In genomic region chr12:15808186-15808800, GRCm38 (mm10) we compare ENCODE assay signal across 15 mouse cellular contexts.
"Had no signal": no experiment of that assay in that cellular context is flagged by ENCODE, and none has a peak within 500 bp of the region (broad histone marks: within the 10 kb centered on the region; RNA-seq: fewer than 3 reads in every experiment).

No protein-coding gene starts in this region.

- H3K4me3 ChIP-seq: left cerebral cortex, adult 2 months; limb, embryonic 15.5 days; liver, embryonic 12.5 days; megakaryocyte, embryonic 14.5 days; midbrain, embryonic 12.5 days had no signal

- H3K27me3 ChIP-seq: limb, embryonic 15.5 days; midbrain, embryonic 12.5 days had no signal

- H3K9ac ChIP-seq: limb, embryonic 15.5 days; liver, embryonic 12.5 days; lung, embryonic 14.5 days; midbrain, embryonic 12.5 days had no signal

- H3K27ac ChIP-seq: kidney, postnatal 0 days; left cerebral cortex, adult 2 months; limb, embryonic 15.5 days; liver, embryonic 12.5 days; macrophage; midbrain, embryonic 12.5 days; stomach, postnatal 0 days had no signal

- H3K4me2 ChIP-seq: limb, embryonic 15.5 days; liver, embryonic 12.5 days; lung, embryonic 14.5 days; midbrain, embryonic 12.5 days had no signal

- DNase-seq: kidney, postnatal 4 days; lung, embryonic 14.5 days; lung, postnatal 10 days; right cerebral cortex, adult 18-20 months; right cerebral cortex, postnatal 25 days; thymus, postnatal 4 days had no signal

- H3K4me1 ChIP-seq: liver, embryonic 12.5 days had no signal

- ATAC-seq: liver, embryonic 12.5 days; midbrain, embryonic 16.5 days had no signal

- H3K36me3 ChIP-seq: liver, embryonic 12.5 days had no signal

- H3K9me3 ChIP-seq: limb, embryonic 15.5 days; liver, embryonic 12.5 days; megakaryocyte, embryonic 14.5 days; midbrain, embryonic 12.5 days had no signal
